Mouse (Mus musculus) stomach, embryonic 16.5 days (tissue): ENCODE data around the gene Trim34a. TPM values are rescaled to one million over a fixed set of nuclear protein-coding genes. Genes with fewer than 3 reads are reported as not detected.

Source experiments
- ATAC-seq: fragments of 200-750 bp; cut with Nextera tagmentation; 2 replicates; pipeline ENCODE4 v1.8.0; 2017; ENCODE audit warnings: moderate number of reproducible peaks, moderate TSS enrichment; ENCODE audit not compliant: insufficient read depth, low FRiP score
- H3K27ac ChIP-seq: fragments of 300-500 bp; sonication (generic); 2 replicates; pipeline ENCODE4 v1.5.1; 2014; ENCODE audit warnings: low read length
- H3K27me3 ChIP-seq: fragments of 300-500 bp; sonication (generic); 2 replicates; pipeline ENCODE4 v1.6.1; 2014; ENCODE audit warnings: low read length, control low read depth, mixed read lengths; ENCODE audit not compliant: control insufficient read depth, insufficient read depth
- H3K36me3 ChIP-seq: fragments of 300-500 bp; sonication (generic); 2 replicates; pipeline ENCODE4 v1.6.1; 2014; ENCODE audit warnings: low read length; ENCODE audit not compliant: control insufficient read depth, insufficient read depth
- H3K4me1 ChIP-seq: fragments of 300-500 bp; sonication (generic); 2 replicates; pipeline ENCODE4 v1.6.1; 2014; ENCODE audit warnings: low read length, control low read depth, mixed read lengths; ENCODE audit not compliant: control insufficient read depth, insufficient read depth
- H3K4me2 ChIP-seq: fragments of 300-500 bp; sonication (generic); 2 replicates; pipeline ENCODE4 v1.6.1; 2014; ENCODE audit warnings: low read depth, low read length, mixed read lengths
- H3K4me3 ChIP-seq: fragments of 300-500 bp; sonication (generic); replicated peaks from 2 replicates; pipeline ENCODE4 v1.5.1; 2014; ENCODE audit warnings: mild to moderate bottlenecking, low read length
- H3K9ac ChIP-seq: fragments of 300-500 bp; sonication (generic); 2 replicates; pipeline ENCODE4 v1.6.1; 2014; ENCODE audit warnings: low read length
- H3K9me3 ChIP-seq: fragments of 300-500 bp; sonication (generic); replicated peaks from 2 replicates; pipeline ENCODE4 v1.6.1; 2016; ENCODE audit warnings: low read length, control low read depth; ENCODE audit not compliant: control insufficient read depth
- WGBS: fragments of 180-500 bp; shearing (Covaris S2); extraction: QIAGEN DNeasy Blood & Tissue Kit; methylation state at CpG from one replicate; pipeline ENCODE4 v1.1.7; 2014; 5-methylcytosine and 5-hydroxymethylcytosine counted together
- polyA plus RNA-seq: library from polyadenylated mRNA; unstranded; fragments of >200 nt; fragmentation: Nextera tagmentation; extraction: Ambion mirVana; gene quantifications from 2 replicates; pipeline ENCODE4 v1.2.1, GENCODE M21; 2015

Trim34a gene
- polyA plus RNA-seq: 1.8 and 2.2 TPM in 2 replicates

DNA sequence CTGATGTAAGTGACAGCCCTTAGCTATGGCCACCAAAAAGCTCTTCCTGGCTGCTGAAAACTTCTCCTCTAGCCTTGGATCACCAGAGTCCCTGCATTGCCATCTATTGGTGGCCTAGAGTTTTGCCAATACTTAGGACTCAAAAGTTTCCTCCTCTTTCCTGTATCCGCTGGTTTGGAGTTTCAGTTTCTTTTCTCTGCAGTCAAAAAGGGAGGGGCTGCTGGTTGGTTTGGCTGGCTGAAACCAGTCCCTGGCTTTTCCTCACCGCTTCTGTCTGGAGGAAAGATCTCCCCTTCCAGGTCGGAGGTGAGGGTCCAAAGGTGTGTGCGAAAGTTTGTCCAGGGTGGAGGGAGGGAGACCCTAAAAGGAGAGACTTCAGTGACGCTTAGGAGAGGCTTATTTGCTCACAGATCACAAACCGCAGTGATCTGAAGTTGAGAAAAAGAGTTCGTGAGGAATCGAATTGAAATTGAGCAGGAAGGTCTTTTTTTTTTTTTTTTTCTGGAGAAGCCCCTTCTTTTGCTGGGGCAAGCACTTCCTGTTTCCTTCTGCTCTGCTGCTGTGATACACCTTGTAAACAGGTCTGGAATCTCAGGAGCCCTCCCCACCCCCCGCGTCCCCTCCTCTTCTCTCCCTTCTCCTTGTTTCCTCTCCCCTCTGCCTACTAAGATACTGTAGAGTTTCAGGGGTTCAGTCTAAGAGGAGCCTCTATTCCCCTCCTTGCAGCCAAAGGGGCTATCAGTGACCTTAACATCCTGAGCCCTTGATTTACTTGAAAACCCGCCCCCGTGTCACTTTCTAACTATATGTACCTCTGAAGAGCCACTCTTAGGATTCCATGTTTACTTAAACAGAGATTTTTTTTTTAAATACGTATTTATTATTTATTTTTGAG lies at the start of gene Trim34a:
Gene Trim34a, plus strand, starts transcription at position 171 of the 895 bp plus-strand sequence.
- 5% methylated on average over 13 of the region's 13 CpGs for WGBS
- Histone ChIP-seq H3K27me3 (no peaks in the 10 kb centered on the region), H3K27ac (peak within 1 kb of the TSS; percentile 31), H3K36me3 (no peaks in the 10 kb centered on the region), H3K9ac (peak within 1 kb of the TSS; percentile 76), H3K4me1 (no peaks in the 10 kb centered on the region), H3K4me2 (peak within 1 kb of the TSS; percentile 59), H3K4me3 (peak within 1 kb of the TSS; percentile 61), H3K9me3 (no peaks in the 10 kb centered on the region)
- ATAC-seq: peak; percentile 87

DNA sequence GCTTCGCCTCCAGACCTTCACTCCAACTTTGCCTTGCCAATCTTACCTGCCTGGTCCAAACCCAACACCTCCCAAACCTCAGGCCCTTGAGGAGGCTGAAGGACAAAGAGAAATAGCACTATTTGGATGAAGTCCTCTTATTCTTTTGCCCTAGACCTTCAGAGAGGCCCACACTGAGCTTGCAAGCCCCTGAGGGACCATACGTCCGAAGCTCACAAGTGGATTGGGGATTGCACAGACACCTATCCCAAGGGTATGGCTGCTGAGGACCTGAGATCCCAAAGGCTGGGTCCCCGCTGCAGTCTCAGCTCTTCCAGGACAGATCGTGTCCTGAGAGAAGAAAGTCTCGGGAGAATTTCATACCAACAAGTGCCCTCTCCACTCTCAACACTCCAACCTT lies 48.4 kb upstream of the Trim34a start, which contains the start of gene Olfr649:
Gene Olfr649, minus strand, starts transcription at position 101 of the 400 bp plus-strand sequence.
- Histone ChIP-seq H3K27me3 (no peaks in the 10 kb centered on the region), H3K36me3 (no peaks in the 10 kb centered on the region), H3K4me2 (no peak within 1 kb of the TSS), H3K27ac (no peak within 1 kb of the TSS), H3K9me3 (no peaks in the 10 kb centered on the region), H3K4me1 (no peaks in the 10 kb centered on the region), H3K4me3 (no peak within 1 kb of the TSS), H3K9ac (no peak within 1 kb of the TSS)
- ATAC-seq: no peak
- WGBS: 77% methylated on average over 6 of the region's 6 CpGs

DNA sequence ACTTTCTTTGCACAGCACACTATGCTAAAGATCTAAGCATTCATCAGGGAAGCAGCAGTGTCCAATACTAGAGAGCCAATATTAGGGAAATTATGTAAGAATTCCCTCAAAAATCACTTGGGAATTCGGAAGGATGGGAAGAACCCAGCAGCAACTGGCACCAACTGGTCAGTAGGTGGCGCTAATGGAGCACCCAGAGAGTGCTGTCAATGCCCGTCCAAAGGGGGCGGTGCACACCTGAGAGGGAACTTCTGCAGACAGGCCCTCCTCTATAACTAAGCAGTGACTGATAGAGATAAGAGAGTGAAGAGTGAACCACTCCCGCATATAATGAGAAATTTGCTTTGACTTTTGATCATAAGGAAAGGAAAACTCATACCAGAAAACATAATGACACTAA lies 44.4 kb upstream of the Trim34a start:
- no peak overlapping the region for H3K4me2 ChIP-seq
- ATAC-seq: peak; percentile 44; the same call in 1 of the 2 replicates
- no peaks in the 10 kb centered on the region for H3K4me1 ChIP-seq
- 4% methylated on average over 5 of the region's 5 CpGs for WGBS
- H3K27ac ChIP-seq: no peak overlapping the region
- H3K9ac ChIP-seq: no peak overlapping the region
- no peaks in the 10 kb centered on the region for H3K27me3 ChIP-seq
- no peak overlapping the region for H3K4me3 ChIP-seq
- no peaks in the 10 kb centered on the region for H3K9me3 ChIP-seq
- no peaks in the 10 kb centered on the region for H3K36me3 ChIP-seq

- no peak overlapping the region for H3K27ac ChIP-seq
- H3K9me3 ChIP-seq: no peaks in the 10 kb centered on the region
- 90% methylated on average over 7 of the region's 7 CpGs for WGBS
- H3K9ac ChIP-seq: no peak overlapping the region
- no peak for ATAC-seq
- H3K27me3 ChIP-seq: no peaks in the 10 kb centered on the region
- H3K36me3 ChIP-seq: no peaks in the 10 kb centered on the region
- no peak overlapping the region for H3K4me3 ChIP-seq
- H3K4me1 ChIP-seq: no peaks in the 10 kb centered on the region
- no peak overlapping the region for H3K4me2 ChIP-seq
Observed at GRCm38 (mm10) chr7:104206197-104206596, 38.1 kb upstream of the Trim34a start.

- H3K27me3 ChIP-seq: no peaks in the 10 kb centered on the region
- H3K4me3 ChIP-seq: no peak overlapping the region
- no peaks in the 10 kb centered on the region for H3K9me3 ChIP-seq
- peaks cover 4% of the 10 kb centered on the region; the same call in 1 of the 2 replicates for H3K4me1 ChIP-seq
- no peaks in the 10 kb centered on the region for H3K36me3 ChIP-seq
- WGBS: 75% methylated on average over 1 of the region's 1 CpGs
- ATAC-seq: no peak
- no peak overlapping the region for H3K27ac ChIP-seq
- no peak overlapping the region for H3K4me2 ChIP-seq
- H3K9ac ChIP-seq: no peak overlapping the region
Observed at GRCm38 (mm10) chr7:104216011-104216535, 28.2 kb upstream of the Trim34a start.

DNA sequence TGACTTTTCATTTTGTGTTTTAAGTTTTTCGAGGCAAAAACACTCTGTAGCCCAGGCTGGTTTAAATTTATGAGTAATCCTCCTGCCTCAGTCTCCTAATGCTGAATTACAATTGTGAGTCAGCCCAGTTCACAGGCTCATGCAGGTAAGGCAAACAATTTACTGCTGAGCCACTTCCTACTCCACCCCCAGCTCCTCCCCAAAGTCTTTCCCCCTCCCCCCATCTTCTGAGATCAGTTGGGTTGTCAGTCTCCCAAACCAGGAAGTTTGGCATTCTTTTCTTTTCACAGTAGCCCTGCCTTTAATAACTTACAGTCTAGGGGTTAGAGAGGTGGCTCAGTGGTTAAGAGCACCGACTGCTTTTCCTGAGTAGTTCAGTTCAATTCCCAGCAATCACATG lies 26.4 kb upstream of the Trim34a start:
- Histone ChIP-seq H3K27me3 (no peaks in the 10 kb centered on the region), H3K4me2 (no peak overlapping the region), H3K36me3 (no peaks in the 10 kb centered on the region), H3K27ac (no peak overlapping the region), H3K4me3 (no peak overlapping the region), H3K9me3 (no peaks in the 10 kb centered on the region), H3K9ac (no peak overlapping the region), H3K4me1 (peaks cover 4% of the 10 kb centered on the region; the same call in 1 of the 2 replicates)
- 68% methylated on average over 2 of the region's 2 CpGs for WGBS
- 0 out of 2 replicates have a peak, but pooled peaks have one; percentile 30 for ATAC-seq

DNA sequence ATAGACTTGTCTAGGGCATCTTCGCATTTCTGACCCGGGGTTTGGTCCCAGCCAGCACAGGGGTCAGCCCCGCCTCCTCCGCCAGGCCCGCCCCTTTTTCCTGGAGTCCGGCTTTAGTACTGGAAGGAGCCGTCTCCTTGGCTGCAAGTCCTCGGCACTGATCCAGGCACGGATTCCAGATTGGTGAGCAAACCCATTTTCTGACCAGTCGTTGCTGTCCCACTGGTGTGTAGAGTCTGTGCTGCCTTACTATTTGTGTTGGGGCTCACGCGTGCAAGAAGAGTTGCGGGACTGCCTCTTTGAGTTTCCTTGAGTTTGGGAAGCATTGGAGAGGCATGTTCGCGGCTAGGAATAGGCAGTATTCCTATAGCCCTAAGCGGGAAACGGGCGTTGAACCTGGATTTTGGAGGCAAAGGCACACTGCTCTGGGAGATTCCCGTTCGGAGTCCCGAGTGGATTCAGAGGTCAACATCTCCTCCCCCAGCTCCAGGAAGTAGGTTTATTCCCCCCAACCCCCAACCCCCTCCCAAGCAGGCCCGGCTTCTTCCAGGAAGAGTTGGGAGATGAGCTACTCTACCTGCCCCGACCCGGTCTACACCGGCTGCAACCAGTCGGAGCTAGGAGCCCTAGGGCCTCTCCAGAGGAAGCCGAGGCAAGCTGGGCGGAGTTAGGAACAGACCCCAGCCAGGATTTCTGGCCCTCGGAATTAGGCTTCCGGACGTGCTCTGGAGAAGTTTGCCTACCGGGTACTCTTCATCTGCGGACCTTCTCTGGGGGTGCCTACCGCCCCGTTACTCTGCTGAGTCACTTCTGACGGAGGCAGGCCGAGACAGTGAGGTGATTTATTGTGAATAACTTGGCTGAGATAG lies 25.3 kb upstream of the Trim34a start, which contains the start of gene Trim6:
Gene Trim6, plus strand, starts transcription at position 93 of the 869 bp plus-strand sequence.
- peak within 1 kb of the TSS; percentile 58 for H3K4me2 ChIP-seq
- no peaks in the 10 kb centered on the region for H3K9me3 ChIP-seq
- peaks cover 4% of the 10 kb centered on the region; the same call in 1 of the 2 replicates for H3K4me1 ChIP-seq
- H3K4me3 ChIP-seq: peak within 1 kb of the TSS; percentile 40
- WGBS: 3% methylated on average over 37 of the region's 37 CpGs
- H3K9ac ChIP-seq: peak within 1 kb of the TSS; percentile 67
- H3K27ac ChIP-seq: no peak within 1 kb of the TSS
- H3K27me3 ChIP-seq: no peaks in the 10 kb centered on the region
- H3K36me3 ChIP-seq: no peaks in the 10 kb centered on the region
- peak; percentile 81; the same call in 1 of the 2 replicates for ATAC-seq

DNA sequence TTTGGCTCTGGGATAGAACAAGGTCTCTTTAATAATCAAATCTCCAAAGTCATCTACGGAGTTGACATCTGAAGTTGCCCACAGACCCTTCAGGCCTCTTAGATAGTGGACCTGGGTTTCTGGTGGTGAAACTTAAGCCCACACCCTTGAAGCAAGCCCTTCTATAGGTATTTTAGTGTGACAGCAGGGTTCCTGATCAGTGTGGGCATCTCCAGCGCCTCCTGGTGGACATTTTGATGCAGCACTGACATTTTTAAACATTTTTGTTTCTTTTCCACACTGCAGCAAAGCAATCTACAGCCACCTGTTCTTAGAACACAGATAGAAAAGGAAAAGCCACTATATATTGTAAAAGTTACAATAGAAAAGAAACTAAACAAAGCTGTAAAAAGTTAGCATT lies 13.1 kb upstream of the Trim34a start:
- H3K9ac ChIP-seq: no peak overlapping the region
- no peak overlapping the region for H3K4me2 ChIP-seq
- H3K27ac ChIP-seq: no peak overlapping the region
- no peak for ATAC-seq
- no peaks in the 10 kb centered on the region for H3K36me3 ChIP-seq
- no peaks in the 10 kb centered on the region for H3K9me3 ChIP-seq
- 36% methylated on average over 2 of the region's 2 CpGs for WGBS
- H3K4me1 ChIP-seq: no peaks in the 10 kb centered on the region
- no peak overlapping the region for H3K4me3 ChIP-seq
- H3K27me3 ChIP-seq: no peaks in the 10 kb centered on the region
